Mouse (Mus musculus): ENCODE results near the gene Nktr. TPM values are rescaled to one million over a fixed set of nuclear protein-coding genes. Genes with fewer than 3 reads are reported as not detected.

Gene Nktr
- total RNA-seq (2021) = 10 to 100 TPM; 30.0 to 30.1 TPM
- long read RNA-seq, experiment 1, partial matches to known transcripts = 0 of 1 reads
- long read RNA-seq, experiment 1, other reads (novel, unspliced or antisense) = 1 of 1 reads
- long read RNA-seq, experiment 2, partial matches to known transcripts = 2 of 4 reads
- long read RNA-seq, experiment 2, other reads (novel, unspliced or antisense) = 2 of 4 reads

DNA sequence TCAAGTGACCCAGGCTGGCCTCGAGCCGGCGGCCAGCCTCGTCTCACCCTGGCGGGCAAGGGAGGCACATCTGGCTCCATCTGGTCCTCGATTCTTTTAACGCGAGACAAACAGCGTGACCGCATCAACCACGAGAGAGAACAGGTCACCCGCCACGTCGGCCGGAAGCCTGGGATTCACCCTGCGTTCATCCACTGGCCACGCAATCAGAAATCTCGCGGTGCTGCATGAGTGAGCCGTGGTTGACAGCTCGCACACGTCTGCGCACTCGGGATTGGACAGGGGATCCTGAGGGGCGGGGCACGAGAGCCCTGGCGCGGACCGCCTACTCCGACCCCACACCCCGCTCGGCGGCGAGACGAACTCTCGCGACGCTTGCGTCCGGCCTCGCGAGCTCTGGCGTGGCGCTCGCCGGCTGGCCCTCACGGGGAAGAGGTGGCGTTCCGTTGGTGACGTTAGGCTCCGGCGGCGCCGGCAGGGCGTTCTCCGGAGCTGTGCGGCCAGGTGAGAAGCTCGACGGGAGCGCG lies at the start of gene Nktr:
TSS of gene Nktr (plus strand) at position 378 of the 527 bp plus-strand sequence.
- peak; percentile 99 for DNase-seq

DNA sequence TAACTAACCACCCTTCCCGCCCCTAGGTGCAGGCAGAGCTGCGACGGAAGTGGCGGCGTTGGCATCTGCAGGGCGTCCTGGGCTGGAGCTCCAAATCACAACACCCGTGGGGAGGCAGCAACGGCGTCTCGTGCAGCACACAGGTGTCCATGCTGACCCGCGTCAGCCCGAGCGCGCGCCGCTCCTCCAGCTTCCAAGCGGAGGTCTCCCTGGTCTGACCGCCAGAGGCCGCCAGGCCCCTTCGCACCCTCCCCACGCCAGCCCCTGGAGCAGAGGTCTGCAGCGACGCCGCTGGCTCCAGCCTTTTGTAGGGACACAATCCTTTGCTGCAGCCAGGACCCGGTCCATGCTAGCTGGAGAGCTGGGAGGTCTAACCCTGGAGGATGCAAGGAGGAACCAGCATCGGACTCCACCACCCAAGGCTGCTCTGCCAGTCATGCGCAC lies 49.6 kb upstream of the Nktr start:
- DNase-seq = peak; percentile 58

DNA sequence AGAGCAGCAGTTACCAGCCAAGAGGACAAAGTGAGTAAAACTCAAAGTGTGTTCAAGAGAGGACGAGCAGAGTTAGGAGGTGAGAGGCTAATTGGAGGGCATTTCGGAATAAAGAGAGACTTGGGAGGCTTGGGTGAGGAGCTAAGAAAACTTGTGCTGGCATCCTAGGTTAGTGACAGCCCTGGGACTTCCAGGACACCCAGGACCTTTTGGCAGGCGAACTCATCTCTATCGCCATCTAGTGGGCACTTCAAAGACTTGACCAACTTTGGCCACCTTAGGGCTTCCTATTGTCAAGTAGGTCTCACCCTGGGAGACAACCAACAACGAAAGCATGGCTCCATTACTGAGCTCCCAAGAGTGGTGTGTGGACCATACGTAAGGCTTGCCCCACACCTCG lies 47.7 kb upstream of the Nktr start:
- no peak for DNase-seq

DNA sequence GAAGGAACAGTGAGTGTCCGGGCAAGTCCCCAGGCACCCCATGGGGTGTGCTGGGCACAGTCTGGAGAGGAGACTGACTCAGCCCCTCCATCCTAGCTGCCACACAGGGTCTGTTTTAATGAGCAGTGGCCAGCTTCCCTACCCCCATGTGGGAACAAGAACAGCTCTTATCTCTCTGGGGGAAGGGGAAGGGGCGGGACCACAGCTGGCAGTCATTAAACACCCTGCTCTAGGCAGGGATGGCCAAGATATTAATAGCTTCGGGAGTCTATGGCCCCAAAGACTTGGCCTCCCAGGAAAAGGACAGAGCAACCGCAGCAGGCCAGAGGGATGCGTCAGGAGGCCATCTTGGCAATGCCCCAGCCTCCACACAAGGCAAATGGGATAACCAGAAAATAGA lies 46.7 kb upstream of the Nktr start:
- peak; percentile 70 for DNase-seq

DNA sequence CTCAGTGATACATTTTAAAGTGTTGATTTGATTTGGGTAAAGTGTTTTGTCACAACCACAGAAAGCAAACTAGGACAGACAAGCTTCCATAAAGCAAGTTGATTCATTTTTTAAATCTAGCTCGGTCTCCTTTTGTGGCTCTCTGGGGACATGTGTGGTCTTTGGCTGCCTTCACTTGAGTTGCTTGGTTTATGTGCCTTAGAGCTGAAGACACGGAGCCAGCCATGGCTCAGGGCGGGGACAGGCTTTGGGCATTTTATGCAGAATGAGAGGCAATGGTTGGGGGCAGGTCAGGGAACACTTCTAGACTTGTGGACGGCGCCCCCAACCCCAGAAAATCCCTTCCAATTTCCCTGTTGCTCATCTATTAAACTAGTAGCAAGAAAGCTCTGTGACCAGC lies 45.3 kb upstream of the Nktr start:
- DNase-seq = no peak

DNA sequence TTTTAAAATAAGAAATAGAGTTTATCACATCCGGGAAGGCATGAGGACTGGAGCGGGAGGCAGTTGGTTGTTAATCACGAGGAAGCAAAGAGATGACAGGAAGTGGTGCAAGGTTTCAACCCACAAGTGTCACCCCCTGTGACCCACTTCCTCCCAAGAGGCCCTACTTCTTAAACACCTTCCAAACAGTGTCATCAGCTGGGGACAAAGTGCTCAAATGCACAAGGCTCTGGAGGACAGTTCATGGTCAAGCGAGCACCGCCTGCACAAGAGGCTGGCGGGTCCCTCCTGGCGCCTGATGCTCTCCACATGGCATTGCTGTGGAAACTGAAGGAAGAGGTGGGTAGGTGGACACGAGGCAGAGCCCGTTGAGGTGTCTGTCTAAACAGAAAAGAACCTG lies 44.0 kb upstream of the Nktr start:
- no peak for DNase-seq

DNA sequence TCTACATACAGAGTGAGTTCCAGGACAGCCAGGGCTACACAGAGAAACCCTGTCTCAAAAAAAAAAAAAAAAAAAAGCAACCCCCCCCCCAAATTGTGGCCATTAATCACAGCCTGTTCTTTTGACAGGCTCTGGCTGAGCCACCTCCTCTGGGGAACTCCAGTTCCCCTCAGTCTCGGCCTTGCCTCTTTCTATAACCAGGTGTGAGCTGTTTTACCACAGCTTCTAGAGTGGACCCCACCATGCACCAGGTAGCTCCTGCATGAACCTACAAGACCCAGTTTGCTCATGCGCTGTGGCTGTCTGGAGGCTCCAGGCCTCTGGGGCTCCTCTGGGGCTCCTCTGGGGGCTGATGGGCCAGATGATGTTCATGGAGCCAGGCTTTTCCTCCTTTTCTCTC lies 43.4 kb upstream of the Nktr start:
- DNase-seq = no peak

DNA sequence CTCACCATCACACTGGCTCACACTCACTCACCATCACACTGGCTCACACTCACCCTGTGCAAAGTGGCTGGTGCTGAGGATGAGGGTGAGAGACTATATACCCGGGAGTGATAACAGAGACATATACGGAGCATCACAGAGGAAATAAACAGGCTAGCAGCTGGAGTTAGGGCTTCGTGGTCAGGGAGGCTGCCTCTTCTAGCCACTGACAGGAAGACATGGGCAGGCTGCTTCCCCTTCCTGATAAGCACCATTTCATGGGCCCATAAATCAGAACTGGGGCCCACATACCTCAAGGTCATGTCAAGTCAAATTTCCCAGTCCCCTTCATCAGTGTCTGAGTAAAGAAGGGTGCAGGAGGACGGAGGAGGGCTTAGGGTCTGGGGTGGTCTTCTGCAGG lies 41.9 kb upstream of the Nktr start:
- DNase-seq = no peak

DNA sequence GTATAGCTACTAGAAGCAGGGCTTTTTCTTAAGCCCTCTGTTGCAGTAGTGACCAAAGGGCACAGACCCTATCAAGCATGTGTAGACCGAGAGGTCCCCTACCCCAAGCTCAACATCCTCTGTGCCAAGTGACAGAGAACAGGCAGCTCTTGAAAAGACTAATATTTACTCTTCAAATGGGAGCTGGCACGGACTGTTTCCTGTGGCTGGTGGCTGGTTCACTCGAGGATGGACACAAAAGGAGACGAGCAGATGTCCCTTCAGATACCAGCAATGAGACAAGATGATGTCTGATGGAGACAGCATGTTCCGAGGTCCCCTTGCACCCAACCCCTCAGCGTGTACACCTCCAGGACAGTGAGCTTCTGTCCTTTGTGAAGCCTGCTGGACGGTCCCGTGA lies 41.5 kb upstream of the Nktr start:
- DNase-seq = no peak

DNA sequence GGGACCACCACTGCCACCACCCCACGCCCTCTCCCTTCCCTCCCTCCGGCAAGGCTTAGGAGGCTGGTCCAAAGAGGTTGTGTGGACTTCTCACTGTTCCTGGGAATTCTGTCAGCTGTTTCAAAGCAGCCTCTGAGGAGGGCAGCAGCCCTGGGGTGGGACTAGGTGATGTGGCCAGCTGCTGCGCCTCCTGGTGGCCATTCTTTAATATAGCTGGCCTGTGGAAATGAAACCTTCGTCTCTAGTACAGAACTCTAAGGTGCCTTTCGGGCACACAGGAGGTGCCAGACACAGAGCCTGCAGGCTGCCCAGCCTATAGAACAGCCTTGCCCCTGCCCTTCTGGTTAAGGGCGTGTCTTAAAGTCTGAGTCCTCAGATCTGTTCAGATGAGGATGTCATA lies 39.4 kb upstream of the Nktr start:
- DNase-seq = peak; percentile 53

DNA sequence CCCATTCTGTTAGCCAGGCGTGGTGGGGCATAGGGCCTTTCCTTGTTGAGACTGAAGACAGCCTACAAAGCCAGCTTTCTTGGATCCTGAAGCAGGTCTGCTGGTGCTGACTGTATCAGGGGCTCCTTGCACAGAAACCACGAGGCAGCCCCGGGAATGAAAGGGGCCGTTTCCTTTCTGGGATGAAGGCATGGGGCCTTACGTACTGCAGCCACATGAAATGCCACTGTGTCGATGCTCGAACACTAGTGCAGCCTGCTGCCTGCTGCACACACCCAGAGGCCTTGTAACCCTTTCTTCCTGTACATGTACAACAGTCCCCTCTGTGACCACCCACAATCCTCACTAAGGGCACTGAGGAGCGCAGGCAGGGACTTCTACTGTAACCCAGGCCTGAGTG lies 37.8 kb upstream of the Nktr start:
- DNase-seq = no peak

DNA sequence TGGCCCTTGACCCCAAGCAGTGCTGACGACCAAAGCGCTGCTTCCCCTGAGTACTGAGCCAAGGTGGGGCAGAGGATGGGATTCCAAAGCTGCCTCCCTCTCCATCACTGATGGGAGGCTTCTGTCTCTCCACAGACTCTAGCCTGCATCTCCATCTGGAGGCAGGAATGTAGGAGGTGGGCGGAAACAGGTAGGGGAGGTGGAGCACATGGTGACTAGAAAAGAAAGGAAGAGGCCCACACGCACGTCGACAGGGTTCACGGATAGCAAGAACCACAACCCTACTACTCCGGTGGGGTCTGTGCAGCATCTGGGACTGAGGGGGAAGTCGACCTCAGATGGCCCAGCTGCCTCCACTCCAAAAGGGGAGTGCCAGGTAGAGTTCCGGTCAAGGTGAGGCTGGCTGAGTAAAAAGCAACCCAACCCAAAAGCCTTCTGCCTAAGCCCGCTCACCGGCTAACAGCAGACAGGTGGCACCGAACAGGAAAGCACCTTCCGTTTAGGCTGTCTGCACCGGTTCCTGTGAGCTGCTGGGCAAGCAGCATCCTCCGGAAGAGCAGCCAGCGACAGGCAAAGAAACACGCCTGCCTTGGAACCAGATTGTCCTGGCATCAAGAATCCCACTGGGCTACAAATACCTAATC lies 36.8 kb upstream of the Nktr start:
- no peak for DNase-seq

DNA sequence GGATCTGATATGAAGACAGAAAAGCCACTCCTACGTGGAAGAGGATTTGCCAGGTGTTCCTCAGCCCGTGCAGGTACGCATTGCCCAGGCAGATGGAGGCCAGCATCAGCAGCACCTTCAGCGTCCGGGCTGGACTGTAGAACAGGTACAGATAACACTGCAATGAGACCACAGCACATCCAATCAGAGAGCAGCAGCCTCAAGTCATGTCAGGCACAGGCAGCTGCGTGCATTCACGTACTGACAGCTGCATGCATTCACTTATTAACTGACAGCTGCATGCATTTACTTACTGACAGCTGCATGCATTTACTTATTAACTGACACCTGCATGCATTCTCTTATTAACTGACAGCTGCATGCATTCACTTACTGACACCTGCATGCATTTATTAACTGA lies 34.3 kb upstream of the Nktr start:
- DNase-seq = no peak

DNA sequence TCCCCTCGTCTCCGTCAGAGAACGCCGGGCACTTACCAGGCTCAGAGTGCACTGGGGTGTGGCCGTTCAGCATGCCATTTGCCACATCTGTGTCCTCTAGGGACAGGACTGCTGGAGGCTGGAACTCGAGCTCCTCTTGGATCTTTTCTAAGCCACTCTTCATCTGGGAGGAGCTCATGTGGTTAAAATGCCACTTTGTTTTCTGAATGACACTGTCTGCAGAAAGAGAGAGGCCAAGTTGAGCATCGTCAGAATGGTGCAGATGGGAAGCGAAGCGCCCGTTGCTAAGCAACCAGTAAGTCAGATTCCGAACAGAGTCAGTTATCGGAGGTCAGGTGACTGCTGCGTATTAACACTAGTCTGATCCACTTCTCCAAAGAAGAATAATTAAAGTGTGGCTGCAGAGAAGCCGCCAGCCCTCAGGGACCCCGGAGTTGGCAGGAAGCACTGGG lies 28.7 kb upstream of the Nktr start:
- DNase-seq = no peak

DNA sequence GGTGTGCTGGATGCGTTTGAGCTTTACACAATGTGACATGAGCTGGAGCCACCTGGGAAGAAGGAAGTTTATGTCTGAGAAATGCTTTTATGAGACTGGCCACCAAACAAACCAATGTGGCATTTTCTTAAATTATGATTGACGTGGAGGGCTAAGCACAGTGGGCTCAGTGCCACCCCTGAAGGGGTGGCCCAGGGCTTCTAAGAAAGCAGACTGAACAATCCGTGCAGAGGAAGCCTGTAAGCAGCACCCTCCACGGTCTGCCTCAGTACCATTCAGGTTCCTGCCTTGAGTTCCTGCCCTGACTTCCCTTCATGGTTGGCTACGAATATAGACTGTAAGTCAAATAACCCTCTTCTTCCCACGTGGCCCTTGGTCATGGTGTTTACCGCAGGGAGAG lies 28.2 kb upstream of the Nktr start:
- DNase-seq = no peak

DNA sequence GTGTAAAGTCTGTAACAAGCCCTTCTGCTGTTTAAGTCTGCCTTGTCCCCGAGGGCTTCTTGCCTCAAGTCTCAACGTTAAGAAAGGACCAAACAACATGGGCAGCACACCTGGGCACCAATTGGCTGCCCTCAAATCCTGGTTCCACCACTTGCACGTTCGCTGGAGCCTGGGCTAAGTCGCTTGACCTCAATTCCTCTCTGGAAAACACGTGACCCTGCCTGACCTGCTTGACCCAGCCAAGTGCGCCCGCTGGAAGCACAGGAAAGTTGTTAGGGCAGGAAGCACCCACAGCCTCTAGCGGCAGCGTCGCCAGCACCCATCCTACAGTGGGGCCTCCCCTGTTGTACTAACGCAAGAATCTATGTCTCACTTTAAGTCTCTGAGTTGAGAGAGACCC lies 24.2 kb upstream of the Nktr start:
- no peak for DNase-seq

DNA sequence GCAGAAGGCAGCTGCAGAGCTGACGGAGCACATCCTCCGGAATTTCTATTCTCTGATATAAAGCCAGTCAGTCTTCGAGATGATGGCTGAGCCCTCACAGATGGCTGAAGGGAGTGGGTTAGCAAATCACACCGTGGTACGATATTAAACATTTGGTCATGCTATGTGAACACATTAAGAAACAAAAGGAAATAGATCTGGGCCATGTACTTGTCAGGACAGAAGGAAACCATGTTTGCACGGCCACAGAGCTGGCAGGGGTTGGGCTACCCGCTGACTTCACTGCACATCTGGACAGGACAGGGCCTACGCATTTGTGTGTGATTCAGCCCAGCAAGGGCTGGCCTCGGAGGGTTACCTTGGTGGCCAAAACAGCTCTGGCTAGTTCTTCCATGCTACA lies 22.3 kb upstream of the Nktr start:
- no peak for DNase-seq

DNA sequence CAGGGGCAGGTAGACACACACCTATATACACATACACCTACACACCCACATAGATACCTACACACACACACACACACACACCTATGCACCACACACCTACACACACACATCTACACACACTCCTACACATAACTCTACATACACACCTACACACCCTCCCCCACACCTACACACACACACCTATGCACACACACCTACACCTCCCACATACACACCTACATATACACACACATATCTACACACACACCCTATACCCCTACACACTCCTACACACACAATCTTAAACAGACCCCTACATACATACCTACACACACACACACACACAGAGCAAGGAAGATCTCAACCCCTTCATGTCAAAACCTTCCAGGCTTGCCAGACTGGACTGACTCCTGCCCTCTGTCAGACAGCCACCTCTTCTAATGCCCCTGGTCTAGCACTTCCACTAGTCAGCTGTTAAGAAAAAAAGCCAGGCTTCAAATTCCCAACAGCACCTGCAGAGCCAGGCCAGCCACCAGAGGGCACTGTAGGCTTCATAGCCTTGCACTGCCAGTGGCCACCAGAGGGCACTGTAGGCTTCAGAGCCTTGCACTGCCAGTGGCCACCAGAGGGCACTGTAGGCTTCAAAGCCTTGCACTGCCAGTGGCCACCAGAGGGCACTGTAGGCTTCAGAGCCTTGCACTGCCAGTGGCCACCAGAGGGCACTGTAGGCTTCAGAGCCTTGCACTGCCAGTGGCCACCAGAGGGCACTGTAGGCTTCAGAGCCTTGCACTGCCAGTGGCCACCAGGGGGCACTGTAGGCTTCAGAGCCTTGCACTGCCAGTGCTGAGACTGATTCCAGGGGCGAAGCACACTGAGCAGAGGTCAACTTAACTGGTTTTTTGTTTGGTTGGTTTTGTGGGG lies 21.6 kb upstream of the Nktr start:
- peak; percentile 59 for DNase-seq

DNA sequence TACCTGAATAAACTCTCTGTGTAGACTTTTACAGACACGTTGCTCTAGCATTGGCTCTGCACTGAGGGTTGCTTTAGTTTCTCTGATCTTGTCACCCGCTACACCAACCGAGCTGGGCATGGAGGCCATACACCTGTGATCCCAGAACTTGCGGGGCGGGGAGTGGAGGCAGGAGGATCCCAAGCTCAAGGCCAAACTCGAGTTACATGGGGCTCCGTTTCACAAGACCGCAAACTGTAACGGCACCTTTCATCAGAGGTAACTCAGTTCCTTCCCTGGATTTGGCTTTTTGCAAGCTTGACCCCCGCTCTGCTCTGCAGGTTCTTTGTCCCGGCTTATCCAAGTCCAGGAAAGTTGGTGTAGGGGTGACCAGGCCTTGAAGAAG lies 14.7 kb upstream of the Nktr start:
- no peak for DNase-seq

DNA sequence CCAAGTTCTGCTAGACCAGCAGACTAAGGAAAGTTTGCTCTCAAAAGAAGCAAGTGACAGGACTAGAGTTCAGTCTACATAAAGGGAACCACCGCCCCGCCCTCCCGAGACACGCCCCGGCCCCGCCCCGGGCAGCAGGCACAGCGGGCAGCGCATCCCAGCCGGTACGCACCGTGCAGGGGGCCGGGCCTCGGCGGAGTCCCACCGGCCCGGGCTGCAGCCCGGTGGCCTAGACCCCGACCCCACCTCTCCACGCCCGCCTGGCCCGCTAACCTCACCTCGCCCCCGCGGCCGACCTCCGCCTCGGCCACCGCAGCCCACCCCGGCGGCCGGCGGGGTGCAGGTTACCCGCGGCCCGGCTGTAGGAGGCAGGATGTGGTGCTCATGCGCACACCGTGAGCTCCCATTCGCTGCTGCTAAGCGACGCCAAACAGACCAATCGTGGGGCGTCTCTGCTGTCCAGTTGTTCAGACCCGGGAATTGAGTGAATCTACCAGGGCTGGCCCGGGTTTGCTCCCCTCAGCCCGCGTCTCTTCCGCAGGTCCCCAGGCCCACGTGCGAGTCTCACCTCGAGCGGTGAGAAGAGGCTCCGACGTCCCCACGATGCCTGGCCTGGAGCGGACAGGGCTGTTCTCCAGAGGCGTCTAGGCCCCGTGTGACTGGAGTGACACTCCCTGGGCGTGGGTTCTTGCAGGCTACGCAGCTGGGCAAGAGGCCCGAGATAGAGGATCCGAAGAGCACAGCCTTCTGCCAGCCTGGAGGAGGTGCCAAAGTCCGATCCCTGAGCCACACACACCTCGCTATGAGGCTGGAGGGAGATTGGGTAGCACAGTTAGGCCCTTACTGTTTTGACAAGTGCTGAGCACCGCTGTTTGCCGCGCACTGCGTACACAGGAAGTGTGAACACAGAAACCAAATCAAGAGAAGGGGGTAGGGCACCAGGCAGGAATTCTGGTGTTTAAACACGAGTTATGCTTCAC lies 14.0 kb upstream of the Nktr start, which contains the start of gene Sec22c:
TSS of gene Sec22c (minus strand) at position 845 of the 980 bp plus-strand sequence.
- peak; percentile 92 for DNase-seq

DNA sequence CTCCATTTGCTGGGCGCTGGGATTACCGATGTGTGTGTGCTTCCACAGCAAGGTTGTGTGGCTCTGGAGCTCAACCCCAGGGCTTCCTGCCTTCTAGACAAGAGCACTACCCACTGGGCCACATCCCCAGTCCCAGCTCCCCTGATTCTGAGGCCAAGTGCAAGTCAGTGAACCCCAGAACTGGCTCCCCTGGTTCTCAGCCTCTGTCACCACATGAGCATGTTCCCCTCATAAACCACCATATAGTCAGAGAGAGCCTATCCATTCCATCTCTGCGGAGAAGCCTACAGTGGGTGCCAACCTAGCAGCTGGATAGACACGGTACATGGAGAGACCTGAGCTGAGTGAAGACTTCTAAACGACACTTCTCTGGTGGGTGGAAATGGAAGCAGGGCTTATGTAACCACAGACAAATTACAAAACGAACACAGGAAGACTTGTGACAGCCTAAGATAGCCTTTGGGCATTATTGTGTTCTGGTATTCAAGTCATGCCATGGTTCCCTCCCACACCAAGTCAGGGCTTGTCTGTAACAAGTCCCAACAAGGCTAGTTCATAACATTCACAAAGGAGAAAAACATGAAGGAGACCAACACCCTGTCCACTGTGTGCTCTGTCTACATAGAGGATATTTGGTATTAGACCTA lies 12.8 kb upstream of the Nktr start:
- no peak for DNase-seq

Data from gastrocnemius, postnatal 25 days (tissue).